Mouse (Mus musculus): ENCODE data around the gene Commd2. TPM values are rescaled to one million over a fixed set of nuclear protein-coding genes. Genes with fewer than 3 reads are reported as not detected.

Commd2 gene
- 69.7 and 70.6 TPM in 2 replicates for polyA plus RNA-seq (2014; fragmentation: Nextera tagmentation; extraction: Ambion mirVana)

- peak within 1 kb of the TSS; percentile 60; the same call in 1 of the 2 replicates for H3K27ac ChIP-seq (ENCODE audit: low read depth, low read length)
- no peaks in the 10 kb centered on the region for H3K9me3 ChIP-seq (ENCODE audit: control insufficient read depth, low read length)
- no peaks in the 10 kb centered on the region for H3K27me3 ChIP-seq (replicated peaks; ENCODE audit: control insufficient read depth, insufficient read depth, low read length)
- no peaks in the 10 kb centered on the region for H3K4me1 ChIP-seq (replicated peaks; ENCODE audit: control insufficient read depth, insufficient read depth, low read length)
- ATAC-seq (replicated peaks; ENCODE audit: low FRiP score) (peak; percentile 94), DNase-seq (ENCODE audit: low spot score) (peak; percentile 93)
- under 1% methylated on average over 42 of the region's 42 CpGs for WGBS
- H3K9ac ChIP-seq (ENCODE audit: low read depth, low read length) = peak within 1 kb of the TSS; percentile 76
- H3K4me2 ChIP-seq = peak within 1 kb of the TSS; percentile 68
- H3K36me3 ChIP-seq (ENCODE audit: control insufficient read depth, insufficient read depth, low read length) = peaks cover 1% of the 10 kb centered on the region; the same call in 1 of the 2 replicates
- peak within 1 kb of the TSS; percentile 74 for H3K4me3 ChIP-seq (ENCODE audit: low read depth, low read length)
Measured at GRCm38 (mm10) chr3:57651231-57651864, at the start of gene Commd2. Gene Commd2 (minus strand): TSS chr3:57651715.

DNA sequence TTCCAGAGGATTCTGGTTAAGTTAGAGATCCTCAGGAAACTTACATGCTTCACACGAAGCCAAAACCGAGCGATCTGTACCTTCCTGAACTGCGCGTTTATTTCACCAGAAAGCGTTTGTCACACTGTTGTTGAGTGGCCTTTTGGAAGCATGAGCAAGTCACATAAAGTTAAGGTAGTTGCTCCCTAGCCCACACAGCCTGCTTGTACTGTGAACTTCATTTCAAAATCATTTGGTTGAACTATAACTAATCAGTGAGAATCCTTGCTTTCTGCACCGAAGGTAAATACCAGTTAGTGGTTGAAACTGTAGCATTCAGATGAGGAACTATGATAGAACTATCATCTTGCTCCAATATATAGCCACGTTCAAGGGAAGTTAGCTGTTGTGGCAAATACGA is 45.3 kb upstream of the Commd2 start:
- WGBS = 82% methylated on average over 9 of the region's 9 CpGs
- H3K27ac ChIP-seq (ENCODE audit: low read depth, low read length) = no peak overlapping the region

GRCm38 (mm10) chr3:57696249-57696648 is 44.7 kb upstream of the Commd2 start:
- WGBS = 64% methylated on average over 4 of the region's 4 CpGs
- Histone ChIP-seq H3K9me3 (ENCODE audit: control insufficient read depth, low read length) (no peaks in the 10 kb centered on the region), H3K4me3 (ENCODE audit: low read depth, low read length) (no peak overlapping the region), H3K9ac (ENCODE audit: low read depth, low read length) (no peak overlapping the region), H3K4me1 (replicated peaks; ENCODE audit: control insufficient read depth, insufficient read depth, low read length) (no peaks in the 10 kb centered on the region), H3K36me3 (ENCODE audit: control insufficient read depth, insufficient read depth, low read length) (no peaks in the 10 kb centered on the region), H3K27ac (ENCODE audit: low read depth, low read length) (no peak overlapping the region), H3K4me2 (no peak overlapping the region), H3K27me3 (replicated peaks; ENCODE audit: control insufficient read depth, insufficient read depth, low read length) (no peaks in the 10 kb centered on the region)
- no peak for ATAC-seq (replicated peaks; ENCODE audit: low FRiP score)
- no peak for DNase-seq (ENCODE audit: low spot score)

More for the DNA sequence above, 45.3 kb upstream of the Commd2 start:
- Histone ChIP-seq H3K27me3 (replicated peaks; ENCODE audit: control insufficient read depth, insufficient read depth, low read length) (no peaks in the 10 kb centered on the region), H3K4me2 (no peak overlapping the region), H3K4me1 (replicated peaks; ENCODE audit: control insufficient read depth, insufficient read depth, low read length) (no peaks in the 10 kb centered on the region), H3K9ac (ENCODE audit: low read depth, low read length) (no peak overlapping the region), H3K4me3 (ENCODE audit: low read depth, low read length) (no peak overlapping the region), H3K36me3 (ENCODE audit: control insufficient read depth, insufficient read depth, low read length) (no peaks in the 10 kb centered on the region), H3K9me3 (ENCODE audit: control insufficient read depth, low read length) (no peaks in the 10 kb centered on the region)
- ATAC-seq (replicated peaks; ENCODE audit: low FRiP score) = 0 out of 2 replicates have a peak, but pooled peaks have one; percentile 29
- DNase-seq (ENCODE audit: low spot score) = no peak

DNA sequence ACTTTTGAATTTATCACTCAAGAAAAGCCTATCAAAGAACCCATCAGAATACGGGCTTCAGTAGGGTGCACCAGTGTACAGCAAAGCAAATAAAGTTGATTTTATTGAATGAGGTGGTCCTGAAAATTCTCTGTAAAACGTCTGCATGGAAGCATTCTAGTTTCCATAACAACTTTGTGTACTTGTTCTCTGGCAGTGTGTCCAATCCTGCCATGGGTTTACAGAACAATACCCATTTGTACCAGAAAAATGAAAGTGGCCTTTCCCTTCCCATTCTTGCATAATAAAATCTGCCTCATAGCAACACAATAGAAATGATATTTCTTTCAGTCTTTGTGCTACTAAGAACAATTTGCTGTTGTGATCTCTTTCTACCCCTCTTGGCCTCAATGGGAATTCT is 41.2 kb upstream of the Commd2 start, which contains the start of gene Ankub1:
Ankub1 (minus strand) TSS at position 81 of the 400 bp plus-strand sequence.
- no peaks in the 10 kb centered on the region for H3K9me3 ChIP-seq (ENCODE audit: control insufficient read depth, low read length)
- H3K4me3 ChIP-seq (ENCODE audit: low read depth, low read length) = no peak within 1 kb of the TSS
- WGBS = 61% methylated on average over 2 of the region's 2 CpGs
- no peak within 1 kb of the TSS for H3K9ac ChIP-seq (ENCODE audit: low read depth, low read length)
- ATAC-seq (replicated peaks; ENCODE audit: low FRiP score) = no peak
- H3K4me1 ChIP-seq (replicated peaks; ENCODE audit: control insufficient read depth, insufficient read depth, low read length) = no peaks in the 10 kb centered on the region
- no peaks in the 10 kb centered on the region for H3K36me3 ChIP-seq (ENCODE audit: control insufficient read depth, insufficient read depth, low read length)
- DNase-seq (ENCODE audit: low spot score) = no peak
- no peak within 1 kb of the TSS for H3K4me2 ChIP-seq
- no peaks in the 10 kb centered on the region for H3K27me3 ChIP-seq (replicated peaks; ENCODE audit: control insufficient read depth, insufficient read depth, low read length)
- H3K27ac ChIP-seq (ENCODE audit: low read depth, low read length) = no peak within 1 kb of the TSS

DNA sequence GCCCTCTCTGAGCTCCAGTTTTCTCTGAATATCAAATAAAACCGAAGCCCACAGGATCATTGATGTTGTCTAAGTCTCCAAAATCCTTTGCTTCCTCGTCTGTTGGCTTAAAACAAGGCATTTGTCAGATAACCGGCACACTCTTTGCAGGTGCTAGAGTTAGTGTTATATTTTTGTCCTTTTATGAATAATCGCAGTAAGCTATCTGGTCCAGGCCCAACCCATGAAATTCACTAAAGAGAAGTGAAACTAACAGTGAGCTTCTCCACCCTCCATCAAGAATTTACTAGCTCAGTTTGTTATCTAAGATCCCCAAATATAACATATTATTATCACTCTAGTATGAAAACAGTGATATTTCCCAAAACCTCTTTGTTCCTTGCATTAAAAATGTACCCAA is 40.3 kb upstream of the Commd2 start:
- 72% methylated on average over 4 of the region's 4 CpGs for WGBS
- DNase-seq (ENCODE audit: low spot score) (no peak), ATAC-seq (replicated peaks; ENCODE audit: low FRiP score) (no peak)
- Histone ChIP-seq H3K36me3 (ENCODE audit: control insufficient read depth, insufficient read depth, low read length) (no peaks in the 10 kb centered on the region), H3K4me1 (replicated peaks; ENCODE audit: control insufficient read depth, insufficient read depth, low read length) (no peaks in the 10 kb centered on the region), H3K9me3 (ENCODE audit: control insufficient read depth, low read length) (no peaks in the 10 kb centered on the region), H3K27me3 (replicated peaks; ENCODE audit: control insufficient read depth, insufficient read depth, low read length) (no peaks in the 10 kb centered on the region), H3K27ac (ENCODE audit: low read depth, low read length) (no peak overlapping the region), H3K9ac (ENCODE audit: low read depth, low read length) (no peak overlapping the region), H3K4me3 (ENCODE audit: low read depth, low read length) (no peak overlapping the region), H3K4me2 (no peak overlapping the region)

GRCm38 (mm10) chr3:57677786-57678185 is 26.3 kb upstream of the Commd2 start:
- H3K27me3 ChIP-seq (replicated peaks; ENCODE audit: control insufficient read depth, insufficient read depth, low read length) = no peaks in the 10 kb centered on the region
- no peak overlapping the region for H3K9ac ChIP-seq (ENCODE audit: low read depth, low read length)
- H3K9me3 ChIP-seq (ENCODE audit: control insufficient read depth, low read length) = no peaks in the 10 kb centered on the region
- no peak overlapping the region for H3K27ac ChIP-seq (ENCODE audit: low read depth, low read length)
- no peak overlapping the region for H3K4me3 ChIP-seq (ENCODE audit: low read depth, low read length)
- DNase-seq (ENCODE audit: low spot score) (no peak), ATAC-seq (replicated peaks; ENCODE audit: low FRiP score) (no peak)
- H3K36me3 ChIP-seq (ENCODE audit: control insufficient read depth, insufficient read depth, low read length) = no peaks in the 10 kb centered on the region
- H3K4me1 ChIP-seq (replicated peaks; ENCODE audit: control insufficient read depth, insufficient read depth, low read length) = no peaks in the 10 kb centered on the region
- no peak overlapping the region for H3K4me2 ChIP-seq

DNA sequence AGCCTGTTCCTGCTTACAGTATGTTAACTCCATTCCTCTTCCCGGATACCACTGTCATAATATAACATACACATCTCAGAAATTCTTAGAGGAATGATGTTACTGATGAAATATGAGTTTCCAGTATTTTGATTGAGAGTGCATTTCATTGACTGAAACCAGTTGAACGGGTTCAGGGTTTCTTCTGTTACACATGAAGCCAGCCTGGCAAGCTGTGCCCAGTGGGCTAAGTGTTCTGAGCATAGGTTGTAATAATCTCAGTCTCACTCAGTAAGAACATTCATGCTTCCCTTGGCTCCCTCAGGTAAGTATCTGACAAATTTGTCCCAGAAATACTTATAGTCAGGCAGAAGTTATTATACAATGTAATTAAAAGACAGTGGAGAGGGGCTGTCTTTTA is 22.6 kb upstream of the Commd2 start:
- H3K27ac ChIP-seq (ENCODE audit: low read depth, low read length) = no peak overlapping the region
- H3K4me3 ChIP-seq (ENCODE audit: low read depth, low read length) = no peak overlapping the region
- H3K4me2 ChIP-seq = no peak overlapping the region
- DNase-seq (ENCODE audit: low spot score) (no peak), ATAC-seq (replicated peaks; ENCODE audit: low FRiP score) (no peak)
- H3K9me3 ChIP-seq (ENCODE audit: control insufficient read depth, low read length) = no peaks in the 10 kb centered on the region
- 83% methylated on average over 2 of the region's 2 CpGs for WGBS
- H3K4me1 ChIP-seq (replicated peaks; ENCODE audit: control insufficient read depth, insufficient read depth, low read length) = no peaks in the 10 kb centered on the region
- no peaks in the 10 kb centered on the region for H3K36me3 ChIP-seq (ENCODE audit: control insufficient read depth, insufficient read depth, low read length)
- H3K9ac ChIP-seq (ENCODE audit: low read depth, low read length) = no peak overlapping the region
- no peaks in the 10 kb centered on the region for H3K27me3 ChIP-seq (replicated peaks; ENCODE audit: control insufficient read depth, insufficient read depth, low read length)

GRCm38 (mm10) chr3:57673586-57673985 is 22.1 kb upstream of the Commd2 start:
- Histone ChIP-seq H3K4me3 (ENCODE audit: low read depth, low read length) (no peak overlapping the region), H3K27me3 (replicated peaks; ENCODE audit: control insufficient read depth, insufficient read depth, low read length) (no peaks in the 10 kb centered on the region), H3K36me3 (ENCODE audit: control insufficient read depth, insufficient read depth, low read length) (no peaks in the 10 kb centered on the region), H3K27ac (ENCODE audit: low read depth, low read length) (no peak overlapping the region), H3K9me3 (ENCODE audit: control insufficient read depth, low read length) (no peaks in the 10 kb centered on the region), H3K9ac (ENCODE audit: low read depth, low read length) (no peak overlapping the region), H3K4me1 (replicated peaks; ENCODE audit: control insufficient read depth, insufficient read depth, low read length) (no peaks in the 10 kb centered on the region), H3K4me2 (no peak overlapping the region)
- ATAC-seq (replicated peaks; ENCODE audit: low FRiP score) (no peak), DNase-seq (ENCODE audit: low spot score) (no peak)
- WGBS = 57% methylated on average over 4 of the region's 4 CpGs

GRCm38 (mm10) chr3:57667054-57667723 is 15.7 kb upstream of the Commd2 start:
- Histone ChIP-seq H3K4me3 (ENCODE audit: low read depth, low read length) (no peak overlapping the region), H3K9ac (ENCODE audit: low read depth, low read length) (no peak overlapping the region), H3K27me3 (replicated peaks; ENCODE audit: control insufficient read depth, insufficient read depth, low read length) (no peaks in the 10 kb centered on the region), H3K4me1 (replicated peaks; ENCODE audit: control insufficient read depth, insufficient read depth, low read length) (no peaks in the 10 kb centered on the region), H3K36me3 (ENCODE audit: control insufficient read depth, insufficient read depth, low read length) (no peaks in the 10 kb centered on the region), H3K9me3 (ENCODE audit: control insufficient read depth, low read length) (no peaks in the 10 kb centered on the region), H3K4me2 (peak overlapping the region; percentile 36), H3K27ac (ENCODE audit: low read depth, low read length) (no peak overlapping the region)
- whole genome bisulfite sequencing = 35% methylated on average over 14 of the region's 14 CpGs
- DNase-seq (ENCODE audit: low spot score) = no peak
- peak; percentile 51 for ATAC-seq (replicated peaks; ENCODE audit: low FRiP score)
